Mouse (Mus musculus): ENCODE measurements around the gene Slc16a5.
"Not testable (repeated sequence)": the region's sequence is repeated elsewhere in the genome, so short reads cannot be mapped to it uniquely, and the experiment has no call there.

The Slc16a5 gene

GRCm38 (mm10) chr11:115447321-115447885 lies 14.9 kb upstream of the Slc16a5 start:
- no peak for DNase-seq (ENCODE audit: low spot score)

DNA sequence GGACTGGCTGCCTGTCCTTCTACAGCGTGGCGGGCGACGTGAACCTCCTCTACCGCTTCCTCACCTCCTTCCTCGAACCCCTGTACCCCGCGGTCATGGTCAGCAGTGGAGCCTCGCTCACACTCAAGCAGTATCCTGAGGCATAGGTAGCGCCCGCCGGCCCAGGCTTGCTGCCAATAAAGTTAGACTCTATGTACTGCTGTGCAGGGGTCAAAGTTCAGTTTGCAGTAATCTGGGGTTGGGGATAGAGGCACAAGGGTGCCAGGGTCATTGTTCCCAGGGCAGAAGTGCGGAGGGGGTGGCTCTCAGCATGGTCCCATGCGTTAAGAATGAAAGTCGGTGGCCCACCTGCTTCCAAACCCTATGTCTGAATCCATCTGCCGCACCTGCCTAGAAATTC lies 14.2 kb upstream of the Slc16a5 start:
- DNase-seq (ENCODE audit: low spot score) = no peak

DNA sequence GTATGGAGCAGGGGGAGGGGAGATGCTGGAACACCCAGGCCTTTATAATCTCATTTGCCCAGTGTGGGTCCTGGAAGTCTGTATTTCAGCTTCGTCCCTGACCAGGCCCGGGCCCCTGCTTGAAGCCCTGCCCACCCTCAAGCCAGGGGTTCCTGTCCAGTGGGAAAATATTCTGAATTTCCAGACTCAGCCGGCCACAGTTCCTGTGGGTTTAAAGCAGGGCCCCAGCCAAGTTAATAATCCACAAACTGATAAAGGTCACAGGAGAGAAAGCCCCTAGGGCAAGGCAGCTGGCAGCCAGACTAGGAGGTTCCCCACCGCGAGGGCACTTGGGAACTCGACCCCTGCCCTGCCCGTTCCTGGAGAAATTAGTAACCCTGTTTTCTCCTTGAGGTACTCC lies 13.3 kb upstream of the Slc16a5 start:
- DNase-seq (ENCODE audit: low spot score) = no peak

GRCm38 (mm10) chr11:115450176-115450575 lies 12.1 kb upstream of the Slc16a5 start:
- no peak for DNase-seq (ENCODE audit: low spot score)

- no peak for DNase-seq (ENCODE audit: low spot score)
Observed at GRCm38 (mm10) chr11:115451781-115452241, 10.5 kb upstream of the Slc16a5 start.

DNA sequence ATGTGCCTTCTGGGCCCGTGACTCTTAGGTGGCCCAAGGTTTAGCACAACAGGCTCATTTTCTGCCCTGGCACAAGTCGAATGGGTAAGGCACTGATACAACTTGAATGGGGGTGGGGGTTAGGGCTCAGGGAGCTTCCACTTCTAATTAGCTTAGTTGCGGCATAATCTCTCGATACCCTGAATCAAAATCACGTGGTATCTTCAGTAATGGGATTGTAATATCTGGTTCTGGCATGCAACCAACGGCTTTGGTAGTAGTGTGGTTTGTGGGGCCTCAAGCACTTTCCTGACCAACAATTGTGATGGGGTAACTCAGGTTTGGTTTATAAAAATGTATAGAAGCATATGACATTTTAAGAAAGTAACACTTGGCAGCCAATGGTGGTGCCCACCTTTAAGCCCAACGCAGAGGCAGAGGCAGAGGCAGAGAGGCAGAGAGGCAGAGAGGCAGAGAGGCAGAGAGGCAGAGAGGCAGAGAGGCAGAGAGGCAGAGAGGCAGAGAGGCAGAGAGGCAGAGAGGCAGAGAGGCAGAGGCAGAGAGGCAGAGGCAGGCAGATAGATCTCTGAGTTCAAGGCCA lies 9.9 kb upstream of the Slc16a5 start:
- DNase-seq (ENCODE audit: low spot score) = no peak

GRCm38 (mm10) chr11:115453306-115453705 lies 9.0 kb upstream of the Slc16a5 start:
- no peak for DNase-seq (ENCODE audit: low spot score)

DNA sequence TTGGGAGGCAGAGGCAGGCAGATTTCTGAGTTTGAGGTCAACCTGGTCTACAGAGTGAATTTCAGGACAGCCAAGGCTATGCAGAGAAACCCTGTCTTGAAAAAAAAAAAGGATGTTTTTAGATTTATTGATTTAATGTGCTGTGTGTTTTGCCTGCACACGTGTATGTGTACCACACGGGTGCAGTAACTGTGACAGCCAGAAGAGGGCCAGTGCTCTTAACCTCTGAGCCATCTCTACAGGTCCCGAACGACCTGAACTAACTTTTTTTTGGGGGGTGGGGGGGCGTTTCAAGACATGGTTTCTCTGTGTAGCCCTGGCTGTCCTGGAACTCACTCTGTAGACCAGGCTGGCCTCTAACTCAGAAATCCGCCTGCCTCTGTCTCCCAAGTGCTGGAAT lies 7.5 kb upstream of the Slc16a5 start:
- DNase-seq (ENCODE audit: low spot score) = not testable (repeated sequence)

DNA sequence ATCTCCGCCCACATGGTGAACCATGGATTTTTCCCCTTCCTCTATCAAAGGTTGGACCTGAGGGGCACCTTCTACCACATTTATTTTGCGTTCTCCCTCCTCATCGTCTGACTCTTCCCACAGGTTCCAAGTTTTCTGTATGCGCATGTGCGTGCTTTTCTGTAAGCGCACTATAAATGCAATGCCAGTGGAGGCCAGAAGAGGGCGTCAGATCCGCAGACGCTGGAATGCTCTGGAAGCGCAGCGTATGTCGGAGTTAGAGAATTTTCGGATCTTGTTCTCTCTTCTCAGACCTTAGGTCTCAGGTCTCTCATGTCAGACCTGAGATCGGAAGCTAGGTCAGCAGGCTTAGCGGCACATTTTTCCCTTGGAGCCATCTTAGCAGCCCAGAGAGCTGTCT lies 6.7 kb upstream of the Slc16a5 start:
- no peak for DNase-seq (ENCODE audit: low spot score)

DNA sequence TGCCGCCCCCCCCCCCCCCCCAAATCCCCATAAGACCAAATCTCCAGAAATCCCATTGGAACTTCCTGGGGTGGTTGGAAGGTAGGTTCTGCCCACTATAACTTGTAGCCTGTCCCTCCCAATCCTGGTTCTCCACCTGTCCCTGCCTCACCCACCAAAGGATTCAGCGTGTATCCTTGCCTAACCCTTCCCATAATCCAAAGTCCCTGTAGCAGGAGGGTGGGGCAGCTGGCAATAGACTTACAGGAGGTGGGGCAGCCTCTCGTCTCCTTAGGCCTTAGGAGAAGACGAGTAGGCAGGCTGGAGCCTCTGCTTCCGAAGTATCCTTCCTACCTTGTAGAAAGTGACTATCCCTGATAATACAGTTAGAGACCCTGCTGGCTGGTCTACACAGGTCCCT lies 6.1 kb upstream of the Slc16a5 start:
- no peak for DNase-seq (ENCODE audit: low spot score)

GRCm38 (mm10) chr11:115457405-115457804 lies 4.9 kb upstream of the Slc16a5 start:
- no peak for DNase-seq (ENCODE audit: low spot score)

DNA sequence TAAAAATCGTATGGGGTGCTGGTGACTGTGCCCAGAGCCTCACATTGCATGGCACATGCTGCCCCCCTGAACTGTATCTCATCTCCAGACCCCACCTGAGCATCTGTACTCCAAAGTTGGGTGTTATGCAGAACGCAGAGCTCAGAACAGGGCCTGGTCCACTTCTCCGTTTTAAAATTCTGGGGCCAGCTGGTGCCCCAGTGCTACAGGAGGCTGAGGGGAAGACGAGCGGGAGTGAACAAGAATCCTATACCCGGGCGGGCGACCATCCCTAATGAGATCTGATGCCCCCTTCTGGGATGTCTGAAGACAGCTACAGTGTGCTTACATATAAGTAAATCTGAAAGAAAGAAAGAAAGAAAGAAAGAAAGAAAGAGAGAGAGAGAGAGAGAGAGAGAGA lies 1.3 kb upstream of the Slc16a5 start:
- DNase-seq (ENCODE audit: low spot score) = no peak

- DNase-seq (ENCODE audit: low spot score) = no peak
Observed at GRCm38 (mm10) chr11:115461846-115462242, 430 bp upstream of the Slc16a5 start.

GRCm38 (mm10) chr11:115463397-115463796 lies 1.1 kb downstream of the Slc16a5 start:
- DNase-seq (ENCODE audit: low spot score) = no peak

- no peak for DNase-seq (ENCODE audit: low spot score)
Observed at GRCm38 (mm10) chr11:115464851-115465250, 2.6 kb downstream of the Slc16a5 start.

GRCm38 (mm10) chr11:115467217-115467618 lies 4.9 kb downstream of the Slc16a5 start:
- DNase-seq (ENCODE audit: low spot score) = no peak

- DNase-seq (ENCODE audit: low spot score) = no peak
Observed at GRCm38 (mm10) chr11:115472183-115472582, 9.9 kb downstream of the Slc16a5 start.

DNA sequence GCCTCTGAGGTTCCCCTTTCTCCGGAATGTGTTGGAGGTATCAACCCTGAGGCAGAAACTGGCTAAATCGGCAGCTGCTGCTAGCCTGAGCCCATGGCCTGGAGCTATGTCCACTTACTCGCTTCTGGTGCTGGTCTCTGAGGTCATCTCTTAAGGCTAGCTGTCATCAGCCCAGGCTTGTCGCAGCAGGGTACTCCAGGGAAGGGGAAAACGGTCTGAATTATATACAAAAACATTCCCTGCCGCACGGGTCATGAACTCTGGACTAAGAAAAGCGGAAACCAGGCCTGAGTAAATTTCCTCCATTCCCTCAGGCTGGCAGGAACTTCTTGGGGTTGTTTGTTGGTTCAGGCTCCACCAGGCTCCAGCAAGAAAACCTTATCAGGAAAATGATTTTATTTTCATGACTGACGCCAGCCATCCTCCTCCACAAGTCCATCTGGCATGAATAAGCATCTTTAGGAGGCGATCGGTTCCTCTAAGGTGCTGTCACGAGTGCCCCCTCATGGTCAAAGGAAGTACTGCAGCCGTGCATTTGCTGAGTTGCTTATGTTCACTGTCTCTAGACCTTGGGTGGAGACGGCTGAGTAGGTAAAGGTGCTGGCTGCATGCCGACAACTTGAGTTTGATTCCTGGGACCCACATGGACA lies 11.5 kb downstream of the Slc16a5 start:
- peak; percentile 96 for DNase-seq (ENCODE audit: low spot score)

DNA sequence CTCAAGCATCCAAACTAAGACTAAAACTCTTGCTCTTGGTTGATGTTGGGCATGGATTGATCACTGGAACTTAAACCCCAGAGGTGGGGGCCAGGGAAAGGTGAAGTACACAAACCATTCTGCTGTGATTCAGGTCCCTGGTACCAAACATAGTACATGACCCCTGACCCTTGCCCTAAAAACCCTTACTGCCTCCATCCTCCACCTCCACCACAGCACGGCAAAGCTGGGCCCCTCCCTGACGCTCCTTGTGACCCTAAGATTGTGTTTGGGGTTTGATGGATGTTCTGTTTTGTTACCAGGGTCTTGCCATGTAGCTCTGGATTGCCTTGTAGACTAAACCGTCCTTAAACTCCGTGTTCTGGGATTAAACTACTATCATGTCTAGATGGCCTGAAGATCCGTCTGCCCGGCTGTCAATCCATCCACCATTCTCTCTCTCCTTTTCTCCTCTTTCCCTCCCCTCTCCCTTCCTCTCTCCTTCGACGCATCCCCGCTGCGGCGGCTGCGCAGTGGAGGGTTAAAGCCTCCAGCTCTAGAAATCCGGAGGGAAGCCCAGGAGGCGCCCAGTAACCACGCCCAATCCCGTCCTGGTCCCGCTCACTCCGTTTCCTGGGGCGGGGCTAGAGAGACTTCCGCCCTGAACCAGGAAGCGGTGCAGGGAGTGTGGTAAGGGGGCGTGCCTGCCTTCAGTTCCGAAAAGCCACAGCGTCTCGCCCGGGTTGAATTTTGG lies 12.9 kb downstream of the Slc16a5 start, which contains the start of gene Armc7:
Armc7 (plus strand) TSS at position 643 of the 733 bp plus-strand sequence.
- DNase-seq (ENCODE audit: low spot score) = peak; percentile 97

DNA sequence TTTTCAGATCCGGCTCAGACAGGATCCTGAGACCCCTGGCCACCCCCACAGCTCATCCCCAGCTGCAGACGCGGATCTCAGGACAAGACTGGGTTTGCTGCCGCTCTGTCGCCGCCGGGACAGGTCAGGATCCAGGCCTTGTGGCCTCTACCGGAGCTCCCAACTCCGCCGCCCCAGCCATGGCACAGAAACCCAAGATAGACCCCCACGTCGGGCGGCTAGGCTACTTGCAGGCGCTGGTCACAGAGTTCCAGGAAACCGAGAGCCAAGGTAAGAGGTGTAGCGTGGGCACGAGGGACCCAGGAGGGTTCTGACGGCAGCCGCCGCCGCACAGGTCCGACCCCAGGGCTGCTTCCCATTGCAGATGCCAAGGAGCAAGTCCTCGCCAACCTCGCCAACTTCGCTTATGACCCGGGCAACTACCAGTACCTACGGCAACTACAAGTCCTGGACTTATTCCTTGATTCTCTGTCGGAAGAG lies 13.5 kb downstream of the Slc16a5 start:
- no peak for DNase-seq (ENCODE audit: low spot score)

DNA sequence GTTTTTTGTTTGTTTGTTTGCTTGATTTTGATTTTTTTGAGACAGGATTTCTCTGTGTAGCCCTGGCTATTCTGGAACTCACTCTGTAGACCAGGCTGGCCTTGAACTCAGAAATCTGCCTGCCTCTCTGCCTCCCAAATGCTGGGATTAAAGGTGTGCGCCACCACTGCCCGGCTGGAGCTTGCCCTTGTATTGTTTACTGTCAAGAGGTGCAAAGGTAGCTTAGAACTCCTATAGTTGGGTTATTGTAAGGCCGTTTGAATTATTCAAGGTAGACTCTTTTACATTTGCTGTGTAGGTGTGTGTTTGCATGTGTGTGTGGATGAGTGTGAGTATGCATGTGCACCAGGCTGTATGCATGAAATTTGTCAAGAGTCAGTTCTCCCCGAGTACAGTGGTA lies 14.4 kb downstream of the Slc16a5 start:
- not testable (repeated sequence) for DNase-seq (ENCODE audit: low spot score)

DNA sequence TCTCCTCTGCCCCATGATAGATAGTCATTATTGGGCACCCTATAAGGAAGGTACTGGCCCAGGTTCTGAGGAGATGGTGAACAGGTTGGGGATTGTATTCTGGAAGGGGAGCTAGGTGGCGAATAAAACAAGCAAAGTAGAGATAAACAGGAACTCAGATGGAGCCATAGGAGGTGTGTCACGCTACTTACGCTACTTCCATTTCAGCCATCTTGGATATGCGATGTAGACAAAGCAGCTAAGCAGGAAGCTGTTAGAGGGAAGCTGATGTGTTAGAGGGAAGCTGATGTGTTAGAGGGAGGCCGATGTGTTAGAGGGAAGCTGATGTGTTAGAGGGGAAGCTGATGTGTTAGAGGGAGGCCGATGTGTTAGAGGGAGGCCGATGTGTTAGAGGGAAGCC lies 15.1 kb downstream of the Slc16a5 start:
- DNase-seq (ENCODE audit: low spot score) = not testable (repeated sequence)

Data from testis, postnatal 10 days (tissue).